Mouse (Mus musculus): ENCODE measurements around the gene Cdkn1b.

Gene Cdkn1b

DNA sequence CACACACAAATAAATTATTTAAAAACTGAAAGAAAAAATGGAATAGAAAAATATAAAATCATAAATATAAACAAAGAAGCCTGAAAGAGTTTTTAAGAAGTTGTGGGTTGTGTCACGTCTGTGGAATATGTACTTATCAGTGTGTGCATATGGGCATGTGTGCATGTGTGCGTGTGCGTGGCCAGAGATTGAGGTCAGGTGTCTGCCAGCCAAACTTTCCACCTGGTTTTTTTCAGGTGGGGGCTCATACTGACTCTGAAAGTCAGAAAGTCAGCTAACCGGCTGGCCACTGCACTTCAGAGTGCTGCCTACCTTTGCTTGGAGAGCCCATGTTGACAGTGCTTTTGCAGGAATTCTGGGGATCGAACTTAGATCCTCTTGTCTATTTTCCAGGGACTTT, 14.1 kb downstream of the Cdkn1b start:
- ChIA-PET POLR2A (interaction anchor here in 2 of 4 experiments (1.1 to 6.7 kb wide), 4 partner anchors 13 to 37 kb away, joined by 3 to 165 read pairs (median 4); partner anchors contain the start of gene Cdkn1b (in 2 of the 2)), CTCF (interaction anchor here in 2 of 4 experiments (0.6 to 0.8 kb wide), 2 partner anchors 13 to 231 kb away, joined by 3 to 4 read pairs; no protein-coding TSS in a partner anchor)

DNA sequence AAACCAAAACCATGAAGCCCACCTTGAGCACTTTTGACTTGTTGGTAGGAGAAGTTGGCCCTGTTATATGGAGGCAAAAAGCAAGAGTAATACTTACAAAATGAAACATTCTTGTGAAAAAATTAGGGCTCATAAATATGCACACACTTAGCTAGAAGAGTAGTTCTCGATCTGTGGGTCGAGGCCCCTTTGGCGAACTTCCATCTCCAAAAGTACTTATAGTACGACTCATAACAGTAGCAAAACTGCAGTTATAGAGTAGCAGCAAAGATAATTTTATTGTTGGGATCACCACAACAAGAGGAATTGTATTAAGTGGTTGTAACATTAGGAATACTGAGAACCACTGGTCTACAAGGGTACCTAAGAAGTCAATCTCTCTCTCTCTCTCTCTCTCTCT, 19.6 kb downstream of the Cdkn1b start:
- ChIA-PET POLR2A (interaction anchor here in 3 of 4 experiments (0.6 to 4.4 kb wide), 11 partner anchors 11 to 235 kb away, joined by 3 to 19 read pairs (median 3); partner anchors contain the start of genes Cdkn1b (in 2 of the 3), Crebl2 (in 1 of the 3) and Gpr19 (in 1 of the 3)), CTCF (interaction anchor here in 3 of 4 experiments (0.6 to 1.3 kb wide), 6 partner anchors 11 to 115 kb away, joined by 3 to 4 read pairs (median 3); no protein-coding TSS in a partner anchor)

DNA sequence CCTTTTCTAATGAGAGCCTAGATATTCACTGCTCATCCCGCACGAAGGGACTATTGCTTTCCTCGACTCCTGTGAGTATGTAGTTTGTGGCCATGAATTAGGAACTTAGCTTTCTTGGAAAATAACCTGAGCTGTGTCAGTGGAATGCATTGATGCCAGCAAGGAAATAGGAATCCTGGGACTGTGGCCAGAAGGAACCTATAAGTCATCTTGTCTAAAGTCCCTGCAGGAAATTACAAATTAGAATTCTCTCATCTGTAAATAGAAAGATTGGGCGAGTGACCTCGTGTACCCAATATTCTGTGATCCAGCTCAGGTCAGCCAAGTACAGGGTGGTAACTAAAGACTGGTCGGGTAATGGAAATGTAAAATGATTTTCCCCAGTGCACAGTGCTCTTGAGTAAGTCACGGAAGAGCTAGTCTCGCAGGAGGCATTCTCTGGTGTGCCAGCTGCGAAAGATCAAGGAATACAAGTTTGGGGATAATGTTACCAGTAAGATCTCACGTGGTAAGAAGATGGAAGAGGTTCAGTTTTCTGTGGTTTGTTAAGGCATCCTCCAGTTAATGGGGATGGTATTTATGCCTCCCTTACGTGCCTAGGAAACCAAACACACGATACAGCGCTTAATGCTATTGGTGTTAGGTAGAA, 23.7 kb downstream of the Cdkn1b start:
- CTCF ChIA-PET, result no interaction called here
- POLR2A ChIA-PET, result interaction anchor here in 3 of 4 experiments (0.5 to 5.6 kb wide), 8 partner anchors 11 to 191 kb away, joined by 3 to 37 read pairs (median 6); partner anchors contain the start of genes Cdkn1b (in 1 of the 3) and Gpr19 (in 1 of the 3)

DNA sequence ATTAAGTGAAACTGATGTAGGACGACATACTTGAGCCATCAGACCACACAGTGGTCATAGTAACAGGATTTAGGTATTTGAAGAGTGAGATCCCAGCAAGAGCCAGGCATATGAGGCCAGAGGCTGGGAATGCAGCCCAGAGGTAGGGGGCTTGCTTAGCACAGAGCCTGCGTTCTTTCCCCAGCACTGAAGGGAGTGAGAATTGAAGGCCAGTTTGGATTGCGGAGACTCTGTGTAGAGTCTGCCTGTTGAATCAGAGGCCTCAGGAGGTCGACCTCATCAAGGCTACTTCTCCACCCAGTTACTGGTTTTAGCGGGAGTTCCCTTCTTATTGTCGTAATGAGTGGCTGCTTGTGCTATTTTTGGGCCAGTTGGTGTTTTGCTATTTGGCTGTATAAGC, 25.9 kb downstream of the Cdkn1b start:
- ChIA-PET CTCF (interaction anchor here (0.6 to 1.5 kb wide), 6 partner anchors 49 to 239 kb away, joined by 3 to 7 read pairs (median 3); no protein-coding TSS in a partner anchor), POLR2A (interaction anchor here in 2 of 4 experiments (0.9 to 5.6 kb wide), 16 partner anchors 11 to 79 kb away, joined by 3 to 37 read pairs (median 6); partner anchors contain the start of genes Cdkn1b (in 2 of the 2) and Gpr19 (in 1 of the 2))

DNA sequence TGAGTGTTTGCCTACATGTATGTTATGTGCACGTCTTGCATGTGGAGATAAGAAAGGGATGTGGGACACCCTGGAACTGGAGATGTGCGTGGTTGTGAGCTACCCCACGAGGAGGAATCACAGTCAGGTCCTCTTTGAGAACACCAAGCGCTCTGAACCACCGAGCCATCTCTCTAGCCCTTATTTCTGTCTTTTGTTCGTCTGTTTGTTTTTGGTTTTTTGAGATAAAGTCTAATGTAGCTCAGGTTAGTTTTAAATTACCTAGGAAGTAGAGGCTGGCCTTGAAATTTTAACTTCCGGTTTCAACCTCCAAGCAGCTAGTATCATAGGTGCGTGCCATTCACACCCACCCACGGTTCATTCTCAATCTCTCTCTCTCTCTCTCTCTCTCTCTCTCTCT, 26.7 kb downstream of the Cdkn1b start:
- CTCF ChIA-PET, result interaction anchor here (0.5 to 2.4 kb wide), 49 partner anchors 8 to 1873 kb away, joined by 3 to 9 read pairs (median 4); partner anchors contain the start of genes Cdkn1b (in 1 of the 4), Gprc5a (in 1 of the 4) and Mansc1 (in 1 of the 4)
- POLR2A ChIA-PET, result interaction anchor here in 3 of 4 experiments (0.6 to 5.6 kb wide), 35 partner anchors 10 to 458 kb away, joined by 3 to 37 read pairs (median 4); partner anchors contain the start of genes Cdkn1b (in 3 of the 3), Gpr19 (in 1 of the 3) and Mansc1 (in 1 of the 3)

DNA sequence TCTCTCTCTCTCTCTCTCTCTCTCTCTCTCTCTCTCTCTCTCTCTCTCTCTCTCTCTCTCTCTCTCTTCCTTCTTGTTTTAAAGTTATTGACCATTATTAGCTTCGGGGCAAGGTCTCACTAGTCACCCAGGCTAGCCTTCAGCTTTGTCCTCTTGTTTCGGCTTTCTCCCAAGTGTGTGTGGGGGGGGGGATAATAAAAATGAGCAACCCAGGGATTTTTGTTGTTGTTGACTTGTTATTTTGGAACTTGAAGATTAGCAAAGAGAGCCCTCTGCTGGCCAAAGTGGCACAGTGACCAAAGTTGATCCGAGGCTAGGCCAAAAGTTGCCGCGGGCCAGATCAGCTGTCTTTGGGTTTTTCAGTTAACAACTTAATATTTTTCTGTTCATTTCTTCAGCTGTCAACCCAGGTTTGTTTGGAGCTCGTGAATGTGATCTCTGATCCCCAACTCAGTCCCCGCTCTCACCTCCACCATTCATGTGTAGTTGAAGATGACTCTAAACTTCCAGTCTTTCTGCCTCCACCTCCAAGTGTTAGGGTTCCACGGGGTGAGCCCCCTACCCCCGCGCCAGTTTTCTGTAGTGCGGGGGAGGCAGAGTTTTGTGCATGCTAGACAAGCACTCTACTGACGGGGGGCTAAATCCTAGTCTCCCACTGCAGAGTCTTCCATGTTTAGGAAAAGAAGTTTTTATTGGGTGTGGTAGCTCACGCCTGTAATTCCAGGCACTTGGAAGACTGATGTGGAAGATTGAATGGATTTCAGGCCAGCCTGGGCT, 27.3 kb downstream of the Cdkn1b start:
- ChIA-PET CTCF (interaction anchor here (0.5 to 2.4 kb wide), 64 partner anchors 8 to 1873 kb away, joined by 3 to 9 read pairs (median 4); partner anchors contain the start of genes Apold1 (in 2 of the 4), Cdkn1b (in 2 of the 4), Gprc5a (in 1 of the 4) and Mansc1 (in 1 of the 4)), POLR2A (interaction anchor here in 3 of 4 experiments (0.5 to 5.6 kb wide), 40 partner anchors 10 to 458 kb away, joined by 3 to 37 read pairs (median 4); partner anchors contain the start of genes Cdkn1b (in 3 of the 3), Gpr19 (in 1 of the 3) and Mansc1 (in 1 of the 3))

DNA sequence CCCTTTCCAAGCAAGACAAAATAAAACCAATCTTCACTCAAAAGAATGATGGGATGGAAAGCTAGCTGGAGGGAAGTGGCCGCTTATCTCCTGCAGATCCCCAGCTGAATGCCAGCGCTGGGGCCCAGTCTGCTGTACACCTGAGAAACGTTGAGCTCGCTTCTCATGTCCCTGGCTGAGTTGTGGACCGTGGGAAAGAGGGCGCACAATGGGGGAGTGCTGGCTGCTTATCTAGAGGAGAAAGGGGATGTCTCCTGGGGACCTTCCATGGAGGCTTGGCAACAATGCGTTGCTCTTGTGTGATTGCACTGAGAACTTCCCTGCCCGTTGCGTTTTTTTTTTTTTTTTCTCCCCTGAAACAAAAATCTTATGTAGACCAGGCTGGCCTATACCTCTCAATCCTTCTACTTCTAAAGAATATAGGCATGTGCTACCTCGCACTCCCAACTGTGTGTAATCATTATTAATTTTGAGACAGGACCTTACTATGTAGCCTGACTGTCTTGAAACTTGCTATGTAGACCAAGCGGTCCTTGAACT, 28.4 kb downstream of the Cdkn1b start:
- POLR2A ChIA-PET, result interaction anchor here (0.6 to 5.6 kb wide), 18 partner anchors 11 to 196 kb away, joined by 3 to 37 read pairs (median 5); partner anchors contain the start of genes Cdkn1b (in 1 of the 4) and Gpr19 (in 1 of the 4)
- CTCF ChIA-PET, result interaction anchor here (0.5 to 2.4 kb wide), 29 partner anchors 8 to 1188 kb away, joined by 3 to 13 read pairs (median 4); partner anchors contain the start of gene Apold1 (in 2 of the 4)

DNA sequence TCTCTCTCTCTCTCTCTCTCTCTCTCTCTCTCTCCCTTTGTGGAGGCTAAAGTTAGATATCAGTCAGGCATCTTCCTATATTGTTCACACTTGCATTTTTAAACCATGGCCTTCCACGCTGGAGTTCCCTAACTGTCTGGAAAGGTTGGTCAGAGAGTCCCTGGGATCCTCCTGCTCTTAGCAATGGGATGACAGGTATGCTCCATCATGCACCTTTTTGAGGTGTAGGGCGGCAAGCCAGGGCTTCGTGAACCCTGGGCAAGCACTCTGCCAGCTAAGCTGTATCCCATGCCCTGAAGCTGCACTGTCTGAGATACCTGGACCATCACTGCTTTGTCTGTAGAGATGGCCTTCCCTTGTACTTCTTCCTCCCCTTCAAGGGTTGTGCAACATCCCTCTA, 29.0 kb downstream of the Cdkn1b start:
- POLR2A ChIA-PET, result interaction anchor here in 1 of 4 experiments (0.6 to 5.5 kb wide), 6 partner anchors 16 to 120 kb away, joined by 3 to 36 read pairs (median 4); partner anchors contain the start of genes Cdkn1b and Gpr19

DNA sequence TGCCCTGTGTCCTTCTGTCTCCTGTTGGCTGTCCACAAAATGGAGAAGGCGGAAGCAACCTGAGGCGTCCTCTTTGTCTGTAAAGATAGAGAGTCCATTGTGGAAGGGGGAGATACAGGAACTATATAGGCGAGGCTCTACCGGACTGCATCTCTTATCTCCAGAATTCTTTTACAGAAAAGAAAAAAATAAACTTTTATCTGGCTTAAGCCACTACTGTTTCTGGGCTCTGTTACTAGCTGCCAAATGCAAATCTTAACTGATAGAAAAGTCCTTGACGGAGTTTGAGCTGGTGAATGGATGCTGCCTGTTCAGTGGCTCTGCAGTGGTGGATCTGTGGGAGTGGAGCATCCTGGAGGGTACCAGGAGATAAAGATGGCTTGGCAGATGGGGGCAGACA, 31.2 kb downstream of the Cdkn1b start:
- ChIA-PET CTCF (interaction anchor here in 1 of 4 experiments (0.5 kb wide), 1 partner anchor 181 kb away, joined by 3 read pairs; no protein-coding TSS in a partner anchor), POLR2A (interaction anchor here in 2 of 4 experiments (0.6 to 1.2 kb wide), 4 partner anchors 22 to 373 kb away, joined by 3 read pairs; no protein-coding TSS in a partner anchor)

More for the DNA sequence above, 29.0 kb downstream of the Cdkn1b start:
- CTCF ChIA-PET, result interaction anchor here in 2 of 4 experiments (0.5 to 2.4 kb wide), 5 partner anchors 11 to 105 kb away, joined by 3 to 8 read pairs (median 6); no protein-coding TSS in a partner anchor

DNA sequence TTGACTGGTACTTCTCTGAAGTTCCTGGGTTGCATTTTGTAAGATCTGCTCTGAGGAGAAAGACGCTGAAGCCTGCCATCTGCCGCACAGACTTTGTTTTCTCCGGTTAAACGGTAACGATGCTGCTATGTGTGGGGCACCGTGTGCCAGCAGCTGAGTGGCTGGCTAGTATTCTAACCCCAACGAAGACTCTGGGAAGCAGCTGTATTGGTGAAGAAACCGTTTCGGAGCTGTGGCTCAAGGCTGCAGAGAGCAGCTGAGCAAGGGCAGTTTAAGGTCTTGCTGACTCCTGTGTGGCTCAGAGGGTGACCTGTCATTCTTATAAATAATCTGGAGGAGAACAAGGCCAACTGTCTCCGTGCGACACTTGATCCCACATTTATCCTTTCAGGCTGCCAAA, 33.8 kb downstream of the Cdkn1b start:
- CTCF ChIA-PET, result interaction anchor here in 1 of 4 experiments (0.6 to 1.5 kb wide), 3 partner anchors 30 to 330 kb away, joined by 3 to 4 read pairs (median 3); no protein-coding TSS in a partner anchor
- POLR2A ChIA-PET, result interaction anchor here in 1 of 4 experiments (0.6 to 1.5 kb wide), 5 partner anchors 10 to 84 kb away, joined by 3 to 4 read pairs (median 4); no protein-coding TSS in a partner anchor

DNA sequence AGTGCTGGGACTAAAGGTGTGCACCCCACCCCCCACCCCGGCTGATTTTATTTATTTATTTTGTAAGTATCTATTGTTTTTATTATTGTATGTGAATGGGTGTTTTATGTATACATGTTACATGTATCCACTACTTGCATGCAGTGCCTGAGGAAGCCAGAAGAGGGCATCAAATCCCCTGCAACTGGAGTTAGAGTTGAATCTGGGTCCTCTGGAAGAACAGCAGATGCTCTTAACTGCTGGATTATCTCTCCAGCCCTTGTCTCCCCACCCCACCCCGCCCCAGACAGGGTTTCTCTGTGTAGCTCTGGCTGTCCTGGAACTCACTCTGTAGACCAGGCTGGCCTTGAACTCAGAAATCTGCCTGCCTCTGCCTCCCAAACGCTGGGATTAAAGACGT, 36.2 kb downstream of the Cdkn1b start:
- CTCF ChIA-PET, result interaction anchor here in 3 of 4 experiments (0.5 to 2.2 kb wide), 10 partner anchors 27 to 192 kb away, joined by 3 to 6 read pairs (median 3); no protein-coding TSS in a partner anchor
- POLR2A ChIA-PET, result interaction anchor here (0.5 to 0.7 kb wide), 4 partner anchors 194 to 1466 kb away, joined by 3 to 5 read pairs (median 3); no protein-coding TSS in a partner anchor

DNA sequence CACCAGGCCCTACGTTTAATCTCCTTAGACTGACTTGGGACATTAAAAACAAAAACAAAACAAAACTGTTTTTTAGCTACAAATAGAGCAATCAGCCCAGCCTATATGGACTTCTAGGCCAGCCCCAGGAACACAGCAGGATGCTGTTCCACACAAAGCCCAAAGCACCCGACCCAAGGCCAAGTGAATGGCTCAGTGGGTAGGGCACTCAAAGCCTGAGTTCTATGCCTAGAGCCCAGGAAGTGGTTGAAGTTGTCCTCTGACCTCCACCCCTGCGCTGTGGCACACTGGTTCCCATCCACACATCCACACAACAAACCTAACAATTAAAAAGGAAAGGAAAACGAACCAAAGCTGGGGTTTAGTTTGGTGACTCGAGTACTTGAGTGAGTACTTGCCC, 41.1 kb downstream of the Cdkn1b start:
- CTCF ChIA-PET, result interaction anchor here in 2 of 4 experiments (1.0 to 1.2 kb wide), 3 partner anchors 13 to 91 kb away, joined by 3 to 7 read pairs (median 3); partner anchors contain the start of gene Apold1 (in 1 of the 2)
- POLR2A ChIA-PET, result interaction anchor here (0.6 to 2.5 kb wide), 23 partner anchors 10 to 429 kb away, joined by 3 to 10 read pairs (median 3); partner anchors contain the start of genes Apold1 (in 3 of the 4), Cdkn1b (in 2 of the 4) and Gpr19 (in 1 of the 4)

DNA sequence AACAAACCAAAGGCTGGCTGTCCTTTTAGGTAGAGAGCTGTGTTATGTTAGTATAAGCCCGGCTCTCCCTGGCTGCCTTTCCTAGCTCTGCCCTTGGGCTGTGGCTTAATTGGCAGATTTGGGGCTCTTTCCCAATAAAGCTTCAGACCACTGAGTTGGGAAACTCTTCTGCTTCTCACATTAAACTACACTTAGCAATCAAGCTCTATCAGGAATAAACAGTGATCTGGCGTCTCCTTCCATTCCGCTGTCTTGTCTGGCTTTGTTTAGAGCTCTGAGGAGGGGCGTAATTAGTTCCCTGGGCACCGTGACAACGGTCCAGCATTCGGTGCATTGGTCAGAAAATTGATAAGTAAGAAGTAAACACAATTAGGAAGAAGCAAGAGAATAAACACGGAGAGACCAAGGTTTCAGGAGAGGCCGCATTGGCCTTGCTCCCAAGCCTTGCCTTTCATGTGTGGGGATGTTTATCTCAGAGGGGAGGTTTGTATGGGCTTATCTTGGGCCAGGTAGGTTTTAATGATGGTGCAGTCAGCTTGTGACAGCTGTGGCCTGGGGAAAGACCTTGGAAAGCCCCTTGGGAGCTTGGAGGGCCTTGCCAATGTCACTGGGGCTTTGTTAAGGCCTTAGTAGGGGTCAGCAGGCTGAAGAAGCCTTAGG, 41.8 kb downstream of the Cdkn1b start:
- CTCF ChIA-PET, result interaction anchor here in 3 of 4 experiments (0.5 to 1.2 kb wide), 4 partner anchors 14 to 91 kb away, joined by 3 to 7 read pairs (median 4); partner anchors contain the start of gene Apold1 (in 1 of the 3)
- POLR2A ChIA-PET, result interaction anchor here (0.5 to 2.5 kb wide), 25 partner anchors 9 to 428 kb away, joined by 3 to 10 read pairs (median 3); partner anchors contain the start of genes Apold1 (in 3 of the 4), Cdkn1b (in 2 of the 4) and Gpr19 (in 1 of the 4)

DNA sequence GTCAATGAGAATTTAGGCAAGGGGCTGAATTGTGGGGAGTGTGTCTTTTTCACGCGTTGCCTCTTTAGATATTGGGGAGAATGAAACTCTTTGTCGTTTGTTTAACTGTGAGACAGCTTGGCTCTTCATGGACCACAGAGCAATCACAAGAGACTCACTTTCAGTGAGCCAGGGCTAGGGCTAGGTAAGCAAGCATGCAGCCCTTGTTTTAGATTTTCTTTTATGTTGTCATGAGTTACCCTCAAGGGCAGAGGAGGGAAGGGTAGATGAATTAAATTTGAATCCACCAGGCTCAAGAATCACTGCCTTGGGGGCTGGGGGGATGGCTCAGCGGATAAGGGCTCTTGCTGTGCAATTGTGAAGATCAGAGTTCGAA, 42.3 kb downstream of the Cdkn1b start:
- ChIA-PET POLR2A (interaction anchor here in 2 of 4 experiments (0.6 to 2.5 kb wide), 9 partner anchors 8 to 93 kb away, joined by 3 to 10 read pairs (median 3); partner anchors contain the start of genes Apold1 (in 1 of the 2) and Gpr19 (in 1 of the 2)), CTCF (interaction anchor here in 1 of 4 experiments (1.0 kb wide), 1 partner anchor 92 kb away, joined by 3 read pairs; no protein-coding TSS in a partner anchor)

DNA sequence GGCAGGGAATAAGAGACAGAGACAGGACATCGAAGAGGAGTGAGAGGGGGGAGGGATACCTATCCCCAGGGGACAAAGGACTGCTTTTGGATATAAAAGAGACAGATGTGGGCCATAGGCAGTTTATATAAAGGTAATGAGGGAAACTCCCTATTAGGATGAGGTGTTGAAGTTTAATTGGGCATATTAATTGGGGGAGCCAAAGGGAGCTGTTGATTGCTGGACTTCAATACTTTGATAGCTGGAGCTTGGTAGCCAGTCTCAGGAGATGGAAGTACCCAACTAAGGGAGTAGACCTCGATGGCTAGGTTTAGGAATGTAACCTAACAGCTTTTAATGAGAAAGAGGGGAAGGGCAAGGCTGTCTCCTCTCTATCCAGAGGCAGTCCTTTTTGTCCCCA, 43.7 kb downstream of the Cdkn1b start:
- CTCF ChIA-PET, result no interaction called here
- POLR2A ChIA-PET, result interaction anchor here in 2 of 4 experiments (0.9 to 3.0 kb wide), 6 partner anchors 11 to 35 kb away, joined by 3 to 12 read pairs (median 4); partner anchors contain the start of gene Apold1 (in 1 of the 2)

DNA sequence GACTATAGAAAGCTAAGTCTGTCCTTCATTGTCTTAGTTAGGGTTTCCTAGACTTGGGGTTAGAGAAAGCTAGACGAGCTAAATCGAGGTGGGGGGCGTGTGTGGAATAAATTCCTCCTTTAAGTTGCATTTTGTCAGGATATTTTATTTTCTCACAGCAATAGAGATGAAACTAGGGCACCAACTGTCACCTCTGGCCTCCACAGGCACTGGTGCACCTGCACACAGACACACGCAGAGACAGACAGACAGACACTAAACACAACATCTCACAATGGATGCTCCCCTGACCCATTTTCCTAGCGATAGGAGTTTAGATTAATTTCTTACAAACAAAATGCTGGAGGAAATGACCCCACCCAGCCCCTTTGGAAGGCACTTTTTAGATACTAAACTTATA, 46.5 kb downstream of the Cdkn1b start:
- ChIA-PET CTCF (interaction anchor here in 2 of 4 experiments (0.6 kb wide), 2 partner anchors 51 to 340 kb away, joined by 3 to 4 read pairs; no protein-coding TSS in a partner anchor), POLR2A (interaction anchor here in 1 of 4 experiments (0.6 kb wide), 1 partner anchor 399 kb away, joined by 5 read pairs; no protein-coding TSS in a partner anchor)
